Mouse (Mus musculus) kidney, adult 8-10 months (tissue): Measurements from ENCODE around the gene BC024978.

ENCODE experiments used
- DNase-seq, 2 experiments: peaks; one replicate each; pipeline ENCODE4 v3.0.0; 2022

The BC024978 gene

GRCm38 (mm10) chr7:27195681-27196611, at the start of gene BC024978, which contains the start of gene Snrpa:
BC024978 (plus strand) TSS chr7:27195781.
Snrpa (minus strand) TSS chr7:27196271.
- DNase-seq = peak; percentile 99 to 100

DNA sequence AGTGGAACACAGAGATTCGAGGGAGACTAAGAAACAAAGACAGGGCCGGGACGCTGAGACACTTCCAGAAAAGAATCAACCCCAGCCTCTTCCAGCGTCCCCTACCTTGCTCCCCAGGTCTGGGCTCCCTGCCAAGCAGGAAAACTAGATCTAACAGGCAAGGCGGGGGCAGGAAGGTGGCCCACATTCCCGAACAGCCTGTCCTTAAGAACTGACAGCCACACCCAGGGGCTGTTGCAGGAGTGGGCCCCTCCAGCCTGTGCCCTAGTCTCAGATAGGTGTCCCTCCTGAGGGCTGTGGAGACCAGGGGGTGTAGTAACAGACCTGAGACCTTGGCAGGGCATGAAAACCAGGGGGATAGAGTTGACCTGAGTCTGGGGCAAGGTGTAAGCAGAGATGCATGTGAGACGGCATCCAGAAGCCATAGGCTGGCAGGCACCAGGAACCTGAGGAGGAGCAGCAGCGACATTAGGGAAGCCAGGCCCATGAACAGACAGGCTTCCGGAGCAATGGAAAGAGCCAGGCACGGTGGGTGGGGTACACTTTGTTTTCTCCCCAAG, 42.3 kb upstream of the BC024978 start, which contains the start of gene Cyp2t4:
Gene Cyp2t4, plus strand, starts transcription at position 510 of the 560 bp plus-strand sequence.
- peak in 1 of 2 experiments; percentile 60 for DNase-seq

- DNase-seq = no peak
Measured at GRCm38 (mm10) chr7:27156005-27156404, 39.6 kb upstream of the BC024978 start.

- no peak for DNase-seq
Measured at GRCm38 (mm10) chr7:27158171-27158570, 37.4 kb upstream of the BC024978 start.

GRCm38 (mm10) chr7:27159256-27159655, 36.3 kb upstream of the BC024978 start:
- DNase-seq = no peak

GRCm38 (mm10) chr7:27159882-27160281, 35.7 kb upstream of the BC024978 start:
- DNase-seq = peak; percentile 88 to 89

- no peak for DNase-seq
Measured at GRCm38 (mm10) chr7:27160921-27161320, 34.7 kb upstream of the BC024978 start.

- no peak for DNase-seq
Measured at GRCm38 (mm10) chr7:27161744-27162143, 33.8 kb upstream of the BC024978 start.

GRCm38 (mm10) chr7:27162780-27163449, 32.7 kb upstream of the BC024978 start:
- DNase-seq = no peak

GRCm38 (mm10) chr7:27163450-27163805, 32.2 kb upstream of the BC024978 start:
- DNase-seq = no peak

DNA sequence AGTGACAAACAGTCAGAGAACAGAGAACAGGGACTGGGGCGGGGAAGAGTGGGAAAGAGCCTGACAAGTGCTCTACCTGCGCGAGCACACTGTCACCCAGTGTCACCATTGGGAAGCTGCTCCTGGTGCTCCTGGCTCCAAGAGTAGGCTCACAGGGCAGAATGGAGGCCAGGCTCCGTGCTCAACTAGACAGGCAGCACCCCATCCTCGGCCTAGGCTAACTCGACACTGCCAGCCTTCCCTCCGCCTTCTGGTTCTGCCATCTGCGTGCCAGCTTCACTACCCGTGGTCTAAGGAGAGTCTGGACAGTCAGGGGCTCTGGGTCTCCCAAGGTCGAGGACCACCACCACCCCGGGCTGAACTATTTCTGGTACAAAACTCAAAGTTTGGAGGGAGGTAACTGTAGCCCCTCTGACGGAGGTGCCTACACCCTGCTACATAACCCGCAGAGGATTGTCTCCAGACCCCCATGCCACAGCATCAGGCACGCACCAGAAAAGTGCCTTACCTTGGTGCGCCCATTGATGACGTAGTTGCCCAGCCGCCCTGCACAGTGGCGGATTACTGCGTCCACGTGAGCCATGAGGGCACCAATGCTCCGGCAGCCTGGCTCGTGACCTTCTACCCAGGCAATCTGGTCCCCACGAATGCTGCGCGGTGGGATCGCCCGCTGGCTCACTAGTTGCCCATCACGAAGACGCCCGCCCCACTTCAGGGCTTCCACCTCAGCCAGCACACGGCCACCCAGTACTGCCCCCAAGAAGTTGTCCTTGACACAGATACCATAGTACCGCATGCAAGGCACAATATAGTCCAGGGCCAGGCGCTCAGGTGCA, 31.3 kb upstream of the BC024978 start:
- no peak for DNase-seq

DNA sequence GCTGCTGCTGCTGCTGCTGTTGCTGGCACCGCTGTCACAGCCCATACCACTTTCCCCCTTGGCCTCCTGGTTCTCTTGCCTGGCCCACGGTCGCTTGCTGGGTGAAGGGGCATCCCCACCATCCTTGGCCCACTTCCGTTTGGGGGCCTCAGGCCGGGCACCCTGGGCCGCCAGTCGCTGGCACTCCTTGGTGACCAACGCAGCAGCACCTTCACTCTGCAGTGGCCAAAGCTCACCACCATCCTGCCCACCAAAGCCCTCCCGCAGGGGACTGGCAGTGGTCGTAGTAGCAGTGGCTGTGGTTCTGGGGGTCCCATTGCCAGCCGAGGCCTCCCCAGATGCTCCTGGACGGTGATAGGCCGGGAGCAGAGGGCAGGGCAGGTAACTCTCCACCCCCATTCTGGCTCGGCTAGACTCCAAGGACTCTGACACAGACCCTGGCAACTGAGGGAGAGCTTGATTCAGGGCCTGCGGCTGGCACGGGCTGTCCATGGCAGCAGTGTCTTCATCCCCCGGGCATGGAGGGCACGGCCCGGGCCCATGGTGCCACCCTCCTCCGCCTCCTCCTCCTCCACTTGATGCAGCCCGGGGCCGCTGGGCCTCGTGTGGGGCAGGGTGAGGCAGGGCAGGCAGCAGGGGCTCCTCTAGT, 30.4 kb upstream of the BC024978 start:
- DNase-seq = peak; percentile 53 to 57

GRCm38 (mm10) chr7:27165696-27166095, 29.9 kb upstream of the BC024978 start:
- DNase-seq = no peak

GRCm38 (mm10) chr7:27166229-27166613, 29.4 kb upstream of the BC024978 start:
- peak; percentile 90 to 93 for DNase-seq

- peak; percentile 95 to 96 for DNase-seq
Measured at GRCm38 (mm10) chr7:27166614-27167474, 28.7 kb upstream of the BC024978 start, which contains the start of gene Egln2. Egln2 (minus strand) TSS chr7:27166802.

DNA sequence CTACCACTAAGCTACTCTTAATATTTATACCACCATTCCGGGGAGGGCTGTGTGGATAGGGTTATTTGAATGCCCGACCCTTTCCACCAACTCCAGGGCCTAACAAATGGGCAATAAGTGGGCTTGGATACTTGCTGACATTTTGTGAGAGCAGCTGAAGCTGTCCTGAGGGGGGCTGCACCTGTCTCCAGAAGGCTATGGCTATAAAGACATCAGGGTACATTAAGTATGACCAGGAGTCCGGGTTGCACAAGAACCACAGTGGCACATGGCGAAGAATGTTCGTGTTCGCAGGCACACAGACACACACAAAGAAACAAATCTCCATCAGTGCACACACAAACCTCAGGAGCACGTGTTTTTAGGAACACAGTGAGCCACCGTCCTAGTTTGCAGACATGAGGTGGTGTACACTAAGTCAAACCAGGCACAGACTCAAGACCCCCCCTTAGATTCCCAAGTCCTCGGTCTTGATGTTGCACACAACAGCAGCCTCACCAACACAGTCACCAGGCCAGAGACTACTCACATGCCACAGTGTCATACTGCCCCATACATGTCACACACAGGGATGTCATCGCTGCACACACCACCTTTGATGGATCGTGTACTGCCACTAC, 28.0 kb upstream of the BC024978 start:
- no peak for DNase-seq

GRCm38 (mm10) chr7:27168371-27168770, 27.2 kb upstream of the BC024978 start:
- DNase-seq = peak in 1 of 2 experiments; percentile 40

GRCm38 (mm10) chr7:27170981-27171380, 24.6 kb upstream of the BC024978 start:
- DNase-seq = no peak

- DNase-seq = no peak
Measured at GRCm38 (mm10) chr7:27174496-27174895, 21.1 kb upstream of the BC024978 start.

- no peak for DNase-seq
Measured at GRCm38 (mm10) chr7:27174896-27175295, 20.7 kb upstream of the BC024978 start.
